Mouse (Mus musculus): ENCODE measurements around the gene Nfkb2. TPM values are rescaled to one million over a fixed set of nuclear protein-coding genes. Genes with fewer than 3 reads are reported as not detected.

Nfkb2 gene
- 22.2 and 28.4 TPM in 2 replicates for polyA plus RNA-seq (2012; rRNA removed)
- polyA plus RNA-seq (2014; fragmentation: Nextera tagmentation; extraction: Ambion mirVana) = 9.7 and 13.2 TPM in 2 replicates

GRCm38 (mm10) chr19:46304216-46304841 is at the start of gene Nfkb2:
Gene Nfkb2 (plus strand): TSS chr19:46304320.
- DNase-seq (ENCODE audit: low spot score) (peak; percentile 86), ATAC-seq (ENCODE audit: low FRiP score, low read depth) (peak; percentile 89)
- peak within 1 kb of the TSS; percentile 98 for H3K4me2 ChIP-seq (replicated peaks; ENCODE audit: low read depth, low read length, severe bottlenecking)
- H3K9me3 ChIP-seq (ENCODE audit: control insufficient read depth, low read length) = no peaks in the 10 kb centered on the region
- peaks cover 5% of the 10 kb centered on the region for H3K36me3 ChIP-seq (ENCODE audit: control insufficient read depth, insufficient read depth, low read length)
- peaks cover 7% of the 10 kb centered on the region; the same call in 1 of the 2 replicates for H3K27me3 ChIP-seq (ENCODE audit: control insufficient read depth, insufficient read depth, low read length)
- peaks cover 17% of the 10 kb centered on the region for H3K4me1 ChIP-seq (ENCODE audit: control insufficient read depth, insufficient read depth, low read length)
- peak within 1 kb of the TSS; percentile 67 for H3K27ac ChIP-seq (replicated peaks; ENCODE audit: low read depth, low read length)
- H3K4me3 ChIP-seq (replicated peaks; ENCODE audit: low read length) = peak within 1 kb of the TSS; percentile 74
- WGBS = under 1% methylated on average over 39 of the region's 39 CpGs
- TF ChIP-seq POLR2A (IDR thresholded peaks at IDR 0.05; ENCODE audit: borderline replicate concordance, extremely low read depth, insufficient read depth, insufficient read length) = no peak
- peak within 1 kb of the TSS; percentile 64 for H3K9ac ChIP-seq (ENCODE audit: low read depth, low read length, severe bottlenecking)

GRCm38 (mm10) chr19:46264762-46265161 is 39.4 kb upstream of the Nfkb2 start:
- no peaks in the 10 kb centered on the region for H3K9me3 ChIP-seq (ENCODE audit: control insufficient read depth, low read length)
- H3K4me1 ChIP-seq (ENCODE audit: control insufficient read depth, insufficient read depth, low read length) = no peaks in the 10 kb centered on the region
- H3K36me3 ChIP-seq (ENCODE audit: control insufficient read depth, insufficient read depth, low read length) = peaks cover 99% of the 10 kb centered on the region
- no peak for TF ChIP-seq POLR2A (IDR thresholded peaks at IDR 0.05; ENCODE audit: borderline replicate concordance, extremely low read depth, insufficient read depth, insufficient read length)
- H3K4me2 ChIP-seq (replicated peaks; ENCODE audit: low read depth, low read length, severe bottlenecking) = no peak overlapping the region
- WGBS = 90% methylated on average over 7 of the region's 7 CpGs
- ATAC-seq (ENCODE audit: low FRiP score, low read depth) (no peak), DNase-seq (ENCODE audit: low spot score) (no peak)
- no peak overlapping the region for H3K27ac ChIP-seq (replicated peaks; ENCODE audit: low read depth, low read length)
- H3K4me3 ChIP-seq (replicated peaks; ENCODE audit: low read length) = no peak overlapping the region
- H3K27me3 ChIP-seq (ENCODE audit: control insufficient read depth, insufficient read depth, low read length) = no peaks in the 10 kb centered on the region
- no peak overlapping the region for H3K9ac ChIP-seq (ENCODE audit: low read depth, low read length, severe bottlenecking)

DNA sequence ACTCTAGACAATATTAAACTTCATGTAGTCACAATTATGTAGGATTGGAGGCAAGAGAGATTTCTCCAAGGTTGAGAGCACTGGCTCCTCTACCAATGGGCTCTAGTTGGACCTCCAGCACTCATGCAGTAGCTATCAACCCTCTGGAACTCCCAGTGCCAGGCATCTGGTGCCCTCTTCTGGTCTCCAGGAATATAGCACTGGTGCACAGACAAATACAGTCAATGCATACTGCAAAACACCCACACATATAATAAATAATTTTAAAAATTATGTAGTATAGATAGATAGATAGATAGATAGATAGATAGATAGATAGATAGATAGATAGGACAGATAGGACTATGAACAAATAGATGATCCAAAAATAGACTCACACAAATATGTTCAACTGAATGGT is 28.8 kb upstream of the Nfkb2 start:
- no peak overlapping the region for H3K9ac ChIP-seq (ENCODE audit: low read depth, low read length, severe bottlenecking)
- no peaks in the 10 kb centered on the region; the same call in 1 of the 2 replicates for H3K9me3 ChIP-seq (ENCODE audit: control insufficient read depth, low read length)
- peaks cover 73% of the 10 kb centered on the region for H3K36me3 ChIP-seq (ENCODE audit: control insufficient read depth, insufficient read depth, low read length)
- TF ChIP-seq POLR2A (IDR thresholded peaks at IDR 0.05; ENCODE audit: borderline replicate concordance, extremely low read depth, insufficient read depth, insufficient read length) = no peak
- H3K4me3 ChIP-seq (replicated peaks; ENCODE audit: low read length) = no peak overlapping the region
- H3K4me1 ChIP-seq (ENCODE audit: control insufficient read depth, insufficient read depth, low read length) = no peaks in the 10 kb centered on the region
- ATAC-seq (ENCODE audit: low FRiP score, low read depth) (no peak), DNase-seq (ENCODE audit: low spot score) (no peak)
- no peak overlapping the region for H3K27ac ChIP-seq (replicated peaks; ENCODE audit: low read depth, low read length)
- no peaks in the 10 kb centered on the region for H3K27me3 ChIP-seq (ENCODE audit: control insufficient read depth, insufficient read depth, low read length)
- no peak overlapping the region for H3K4me2 ChIP-seq (replicated peaks; ENCODE audit: low read depth, low read length, severe bottlenecking)

GRCm38 (mm10) chr19:46282081-46282849 is 21.9 kb upstream of the Nfkb2 start:
- Histone ChIP-seq H3K36me3 (ENCODE audit: control insufficient read depth, insufficient read depth, low read length) (peaks cover 87% of the 10 kb centered on the region), H3K27ac (replicated peaks; ENCODE audit: low read depth, low read length) (no peak overlapping the region), H3K9ac (ENCODE audit: low read depth, low read length, severe bottlenecking) (no peak overlapping the region), H3K4me1 (ENCODE audit: control insufficient read depth, insufficient read depth, low read length) (no peaks in the 10 kb centered on the region), H3K4me3 (replicated peaks; ENCODE audit: low read length) (no peak overlapping the region), H3K4me2 (replicated peaks; ENCODE audit: low read depth, low read length, severe bottlenecking) (no peak overlapping the region), H3K9me3 (ENCODE audit: control insufficient read depth, low read length) (no peaks in the 10 kb centered on the region), H3K27me3 (ENCODE audit: control insufficient read depth, insufficient read depth, low read length) (no peaks in the 10 kb centered on the region)
- no peak for TF ChIP-seq POLR2A (IDR thresholded peaks at IDR 0.05; ENCODE audit: borderline replicate concordance, extremely low read depth, insufficient read depth, insufficient read length)
- ATAC-seq (ENCODE audit: low FRiP score, low read depth) (no peak), DNase-seq (ENCODE audit: low spot score) (no peak)
- WGBS = 93% methylated on average over 11 of the region's 11 CpGs

DNA sequence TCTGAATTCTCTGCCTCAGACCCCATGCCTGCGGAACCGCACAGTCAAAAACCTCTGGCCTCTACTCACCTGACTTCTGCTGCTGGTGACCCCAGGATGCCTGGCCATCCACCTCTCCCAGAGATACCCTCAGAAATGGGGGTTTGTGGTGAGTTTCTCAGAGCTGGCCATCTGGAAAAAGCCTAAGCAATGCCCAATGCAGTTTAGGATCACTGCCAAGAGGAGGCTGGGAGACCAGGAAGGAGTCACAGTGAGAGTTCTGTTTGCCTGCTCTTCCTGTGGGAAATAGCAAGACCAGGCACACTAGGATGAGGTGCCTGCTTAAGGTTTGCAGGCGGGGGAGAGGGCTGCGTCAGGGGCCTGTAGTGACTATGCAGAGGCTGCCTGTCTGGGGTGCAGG is 19.4 kb upstream of the Nfkb2 start:
- Histone ChIP-seq H3K4me1 (ENCODE audit: control insufficient read depth, insufficient read depth, low read length) (no peaks in the 10 kb centered on the region), H3K27me3 (ENCODE audit: control insufficient read depth, insufficient read depth, low read length) (no peaks in the 10 kb centered on the region), H3K4me3 (replicated peaks; ENCODE audit: low read length) (no peak overlapping the region), H3K27ac (replicated peaks; ENCODE audit: low read depth, low read length) (no peak overlapping the region), H3K9me3 (ENCODE audit: control insufficient read depth, low read length) (no peaks in the 10 kb centered on the region), H3K9ac (ENCODE audit: low read depth, low read length, severe bottlenecking) (no peak overlapping the region), H3K4me2 (replicated peaks; ENCODE audit: low read depth, low read length, severe bottlenecking) (no peak overlapping the region), H3K36me3 (ENCODE audit: control insufficient read depth, insufficient read depth, low read length) (peaks cover 73% of the 10 kb centered on the region)
- DNase-seq (ENCODE audit: low spot score) (no peak), ATAC-seq (ENCODE audit: low FRiP score, low read depth) (no peak)
- 93% methylated on average over 4 of the region's 4 CpGs for WGBS
- no peak for TF ChIP-seq POLR2A (IDR thresholded peaks at IDR 0.05; ENCODE audit: borderline replicate concordance, extremely low read depth, insufficient read depth, insufficient read length)

Data from limb, embryonic 14.5 days (tissue).